Mouse (Mus musculus): ENCODE data around the gene Zfp595. TPM values are rescaled to one million over a fixed set of nuclear protein-coding genes. Genes with fewer than 3 reads are reported as not detected.
"Not testable (repeated sequence)": the region's sequence is repeated elsewhere in the genome, so short reads cannot be mapped to it uniquely, and the experiment has no call there.

Zfp595 gene
- total and polyA plus RNA-seq, 3 experiments, result 2.6 to 3.9 TPM; not detected in 1

- peak; percentile 86 for TF ChIP-seq MAX (IDR thresholded peaks at IDR 0.05; ENCODE audit: low read length)
These were observed 26.3 kb downstream of the Zfp595 start, which contains the start of gene Zfp457 (continued) for GRCm38 (mm10) chr13:67305822-67306672.

GRCm38 (mm10) chr13:67278314-67278713 lies 54.1 kb downstream of the Zfp595 start, which contains the start of gene Zfp458:
TSS of gene Zfp458 (minus strand) at chr13:67278466.
- no peak for TF ChIP-seq POLR2AphosphoS2 (IDR thresholded peaks at IDR 0.05; ENCODE audit: low read length)
- no peak for TF ChIP-seq SIN3A (IDR thresholded peaks at IDR 0.05; ENCODE audit: low read length)
- TF ChIP-seq CHD2 (IDR thresholded peaks at IDR 0.05; ENCODE audit: low read length), result no peak
- Histone ChIP-seq H3K4me3 (ENCODE audit: control insufficient read depth in 1 of 2, insufficient read depth in 1 of 2, low read depth in 2 of 2, low read length in 2 of 2) (no peak within 1 kb of the TSS), H3K36me3 (ENCODE audit: control insufficient read depth in 1 of 2, insufficient read depth in 2 of 2, low read length in 2 of 2) (no peaks in the 10 kb centered on the region), H3K9ac (ENCODE audit: control insufficient read depth, low read depth, low read length, poor library complexity, severe bottlenecking) (no peak within 1 kb of the TSS), H3K9me3 (replicated peaks; ENCODE audit: insufficient read depth, low read length) (no peaks in the 10 kb centered on the region), H3K79me2 (ENCODE audit: control insufficient read depth, insufficient read depth, low read length, poor library complexity) (no peaks in the 10 kb centered on the region), H3K27me3 (ENCODE audit: control insufficient read depth in 1 of 2, insufficient read depth in 2 of 2, low read length in 2 of 2) (no peaks in the 10 kb centered on the region), H3K4me1 (ENCODE audit: control insufficient read depth in 1 of 2, insufficient read depth in 2 of 2, low read length in 2 of 2) (no peaks in the 10 kb centered on the region), H3K27ac (ENCODE audit: control insufficient read depth, low read depth, low read length) (no peak within 1 kb of the TSS)
- DNase-seq (ENCODE audit: low read depth, low spot score), result no peak

GRCm38 (mm10) chr13:67269383-67270065 lies 62.8 kb downstream of the Zfp595 start:
- DNase-seq (ENCODE audit: low read depth, low spot score); H3K27ac ChIP-seq (ENCODE audit: control insufficient read depth, low read depth, low read length); H3K9me3 ChIP-seq (replicated peaks; ENCODE audit: insufficient read depth, low read length); H3K79me2 ChIP-seq (ENCODE audit: control insufficient read depth, insufficient read depth, low read length, poor library complexity); H3K4me1 ChIP-seq (ENCODE audit: control insufficient read depth in 1 of 2, insufficient read depth in 2 of 2, low read length in 2 of 2); H3K36me3 ChIP-seq (ENCODE audit: control insufficient read depth in 1 of 2, insufficient read depth in 2 of 2, low read length in 2 of 2); H3K27me3 ChIP-seq (ENCODE audit: control insufficient read depth in 1 of 2, insufficient read depth in 2 of 2, low read length in 2 of 2): not testable (repeated sequence)
- H3K9ac ChIP-seq (ENCODE audit: control insufficient read depth, low read depth, low read length, poor library complexity, severe bottlenecking), result peak overlapping the region; percentile 56
- H3K4me3 ChIP-seq (ENCODE audit: control insufficient read depth in 1 of 2, insufficient read depth in 1 of 2, low read depth in 2 of 2, low read length in 2 of 2), result peak overlapping the region; percentile 80 to 93

DNA sequence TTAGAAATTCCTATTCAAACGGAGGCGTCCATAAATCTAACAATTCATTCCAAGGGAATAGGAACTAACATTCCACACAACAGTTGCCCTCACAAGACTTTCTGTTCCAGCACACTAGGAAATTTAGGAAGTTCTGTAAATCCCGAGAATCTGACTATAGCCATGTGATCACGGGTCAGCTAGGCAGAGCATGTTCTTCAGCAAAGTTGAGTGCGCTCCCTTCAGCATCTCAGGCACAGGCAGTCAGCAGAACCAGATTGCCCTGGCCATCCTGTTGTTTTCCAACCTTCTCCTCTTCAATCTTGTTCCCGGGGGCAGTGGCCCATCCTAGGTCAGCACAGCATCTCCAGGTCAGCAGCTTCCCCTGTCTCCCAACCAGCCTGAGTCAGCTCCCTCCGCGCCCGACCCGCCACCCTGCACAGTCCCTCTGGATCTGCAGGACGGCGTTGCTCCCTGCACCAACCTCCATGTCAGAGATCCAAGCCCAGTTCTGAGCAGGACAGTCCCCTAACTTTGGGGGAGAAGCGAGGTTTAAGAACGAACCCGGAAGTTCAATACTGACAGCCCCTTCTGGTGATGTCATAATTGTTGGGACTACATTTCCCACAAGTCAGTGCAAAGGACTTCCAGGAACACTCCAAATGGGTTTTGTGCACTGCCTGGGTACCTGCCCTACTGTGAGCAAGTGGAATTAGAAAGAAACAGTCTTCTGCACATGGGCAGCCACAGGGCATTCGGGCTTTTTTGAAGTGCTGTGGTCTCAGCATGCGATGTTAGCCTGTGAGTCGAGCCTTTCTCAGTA lies 63.6 kb downstream of the Zfp595 start:
- Histone ChIP-seq H3K36me3 (ENCODE audit: control insufficient read depth in 1 of 2, insufficient read depth in 2 of 2, low read length in 2 of 2) (peaks cover 0 to 2% of the 10 kb centered on the region in 2 experiments; a peak in 1 of 4 replicates), H3K9me3 (replicated peaks; ENCODE audit: insufficient read depth, low read length) (no peaks in the 10 kb centered on the region), H3K27me3 (ENCODE audit: control insufficient read depth in 1 of 2, insufficient read depth in 2 of 2, low read length in 2 of 2) (no peaks in the 10 kb centered on the region), H3K4me1 (ENCODE audit: control insufficient read depth in 1 of 2, insufficient read depth in 2 of 2, low read length in 2 of 2) (no peaks in the 10 kb centered on the region; a peak in 1 of 4 replicates), H3K9ac (ENCODE audit: control insufficient read depth, low read depth, low read length, poor library complexity, severe bottlenecking) (peak overlapping the region; percentile 67), H3K79me2 (ENCODE audit: control insufficient read depth, insufficient read depth, low read length, poor library complexity) (no peaks in the 10 kb centered on the region), H3K27ac (ENCODE audit: control insufficient read depth, low read depth, low read length) (no peak overlapping the region), H3K4me3 (ENCODE audit: control insufficient read depth in 1 of 2, insufficient read depth in 1 of 2, low read depth in 2 of 2, low read length in 2 of 2) (peak overlapping the region; percentile 80 to 93)
- peak; percentile 92 for DNase-seq (ENCODE audit: low read depth, low spot score)
- TF ChIP-seq POLR2AphosphoS5 (IDR thresholded peaks at IDR 0.05; ENCODE audit: borderline replicate concordance, low read depth, low read length) (no peak), GABPA (IDR thresholded peaks at IDR 0.05; ENCODE audit: low read depth, low read length) (no peak), ETS1 (IDR thresholded peaks at IDR 0.05; ENCODE audit: low read depth, low read length) (peak; percentile 32; the same call in 1 of the 2 replicates), TAL1 (IDR thresholded peaks at IDR 0.05; ENCODE audit: low read length) (no peak), JUND (IDR thresholded peaks at IDR 0.05; ENCODE audit: low read depth, low read length) (no peak), NRF1 (IDR thresholded peaks at IDR 0.05; ENCODE audit: insufficient read depth, low read depth, low read length, poor library complexity, severe bottlenecking) (no peak), MAX (IDR thresholded peaks at IDR 0.05; ENCODE audit: low read length) (peak; percentile 13; the same call in 1 of the 2 replicates), POLR2AphosphoS2 (IDR thresholded peaks at IDR 0.05; ENCODE audit: low read length) (no peak), MXI1 (IDR thresholded peaks at IDR 0.05; ENCODE audit: low read depth, low read length) (peak; percentile 72), USF2 (IDR thresholded peaks at IDR 0.05; ENCODE audit: borderline replicate concordance in 1 of 2, insufficient read depth in 1 of 2, low read depth in 1 of 2, low read length in 2 of 2) (no peak), BHLHE40 (IDR thresholded peaks at IDR 0.05; ENCODE audit: borderline replicate concordance, low read depth, low read length) (no peak), CTCF (IDR thresholded peaks at IDR 0.05 in 2 of 3, conservative IDR thresholded peaks at IDR 0.05 in 1 of 3; ENCODE audit: control insufficient read depth in 1 of 3, insufficient read depth in 1 of 3, low read depth in 2 of 3, low read length in 3 of 3, poor library complexity in 1 of 3, severe bottlenecking in 1 of 3) (no peak), HCFC1 (IDR thresholded peaks at IDR 0.05; ENCODE audit: low read depth, low read length) (peak; percentile 96), USF1 (IDR thresholded peaks at IDR 0.05; ENCODE audit: low read depth, low read length) (no peak), ZMIZ1 (IDR thresholded peaks at IDR 0.05; ENCODE audit: low read depth, low read length) (no peak), CHD2 (IDR thresholded peaks at IDR 0.05; ENCODE audit: low read length) (no peak; the same call in 1 of the 2 replicates), MYC (IDR thresholded peaks at IDR 0.05; ENCODE audit: low read depth, low read length) (peak; percentile 33; the same call in 1 of the 2 replicates)
